ENCODE assay signal across 8 mouse cellular contexts in genomic region chr5:138755453-138756301, GRCm38 (mm10). TPM values are rescaled to one million over a fixed set of nuclear protein-coding genes. Genes with fewer than 3 reads are reported as not detected.
DNase-seq lines count a peak whose midpoint lies in the region; ATAC-seq and TF ChIP-seq lines count a peak whose summit lies in the region.

No protein-coding gene starts in this region.

- ATAC-seq in liver, embryonic 14.5 days (ENCODE audit: insufficient read depth) = 0 out of 2 replicates have a peak, but pooled peaks have one; percentile 19
- peak; percentile 8 for ATAC-seq in neural tube, embryonic 15.5 days (ENCODE audit: low FRiP score)

- H3K27me3 ChIP-seq in liver, embryonic 14.5 days (ENCODE audit: control insufficient read depth, insufficient read depth, low read length) = peaks cover 30% of the 10 kb centered on the region
- H3K27me3 ChIP-seq in neural tube, embryonic 15.5 days (replicated peaks) = no peaks in the 10 kb centered on the region

- TF ChIP-seq CTCF in cortical plate, adult 2 months (IDR thresholded peaks at IDR 0.05; ENCODE audit: extremely low read depth, insufficient read depth, low read length) = no peak
- no peak for TF ChIP-seq CTCF in liver, embryonic 14.5 days (IDR thresholded peaks at IDR 0.05; ENCODE audit: low read depth)

- TF ChIP-seq EP300 in liver, embryonic 14.5 days (IDR thresholded peaks at IDR 0.05; ENCODE audit: low read depth) = no peak

- H3K36me3 ChIP-seq in liver, embryonic 14.5 days (replicated peaks; ENCODE audit: control insufficient read depth, insufficient read depth, low read depth) = no peaks in the 10 kb centered on the region
- peaks cover 19% of the 10 kb centered on the region for H3K36me3 ChIP-seq in neural tube, embryonic 15.5 days

- peak; percentile 25 to 55 for DNase-seq in left cerebral cortex, adult 18-20 months (ENCODE audit: low spot score in 2 of 2)
- DNase-seq in left cerebral cortex, adult 11 months (ENCODE audit: low spot score) = no peak
- peak; percentile 53 for DNase-seq in gastrocnemius, postnatal 25 days
- peak; percentile 56 for DNase-seq in kidney, adult 11 months
- no peak for DNase-seq in liver, embryonic 14.5 days (ENCODE audit: low read depth in 3 of 3, low spot score in 3 of 3)
- DNase-seq in thymus, postnatal 14 days = no peak

- H3K27ac ChIP-seq in cortical plate, adult 2 months (ENCODE audit: insufficient read depth, low read length) = peak overlapping the region; percentile 18; the same call in 1 of the 2 replicates
- H3K27ac ChIP-seq in liver, embryonic 14.5 days = no peak overlapping the region
- H3K27ac ChIP-seq in neural tube, embryonic 15.5 days (replicated peaks) = peak overlapping the region; percentile 98

- H3K9ac ChIP-seq in liver, embryonic 14.5 days (replicated peaks) = no peak overlapping the region; the same call in 1 of the 2 replicates
- H3K9ac ChIP-seq in neural tube, embryonic 15.5 days (replicated peaks) = peak overlapping the region; percentile 92

- 0 out of 2 replicates have a peak, but pooled peaks cover 1% of the 10 kb centered on the region for H3K4me1 ChIP-seq in cortical plate, adult 2 months (ENCODE audit: control insufficient read depth, insufficient read depth, low read length)
- H3K4me1 ChIP-seq in liver, embryonic 14.5 days (replicated peaks; ENCODE audit: control insufficient read depth in 2 of 2, insufficient read depth in 2 of 2, low read length in 1 of 2) = peaks cover 0 to 7% of the 10 kb centered on the region in 2 experiments; a peak in 1 of 4 replicates
- H3K4me1 ChIP-seq in neural tube, embryonic 15.5 days = peaks cover 74% of the 10 kb centered on the region

- no peak for TF ChIP-seq POLR2A in cortical plate, adult 2 months (IDR thresholded peaks at IDR 0.05; ENCODE audit: extremely low read depth, insufficient read depth, low read length)

- H3K4me3 ChIP-seq in cortical plate, adult 2 months (ENCODE audit: insufficient read depth, low read length) = peak overlapping the region; percentile 82
- peak overlapping the region; percentile 49 to 52 for H3K4me3 ChIP-seq in liver, embryonic 14.5 days (ENCODE audit: insufficient read depth in 1 of 2, low read depth in 2 of 2, low read length in 2 of 2)
- peak overlapping the region; percentile 88 for H3K4me3 ChIP-seq in neural tube, embryonic 15.5 days (replicated peaks)

- H3K9me3 ChIP-seq in liver, embryonic 14.5 days (ENCODE audit: control insufficient read depth, low read length) = no peaks in the 10 kb centered on the region
- no peaks in the 10 kb centered on the region for H3K9me3 ChIP-seq in neural tube, embryonic 15.5 days (replicated peaks)

- WGBS in liver, embryonic 14.5 days (ENCODE audit: insufficient replicate concordance) = 1% methylated on average over 61 of the region's 61 CpGs
- WGBS in neural tube, embryonic 15.5 days = under 1% methylated on average over 61 of the region's 61 CpGs

- H3K4me2 ChIP-seq in liver, embryonic 14.5 days (ENCODE audit: low read depth) = peak overlapping the region; percentile 50
- peak overlapping the region; percentile 91 for H3K4me2 ChIP-seq in neural tube, embryonic 15.5 days

RNA-seq across cellular contexts. Expression of gene Fam20c, which starts 1.4 kb away (rescaled TPM):
- total RNA-seq in left cerebral cortex, adult 18-20 months (2021) = 10 to 100 TPM; 39.3 to 41.0 TPM
- 26.0 and 28.5 TPM in 2 replicates for polyA plus RNA-seq in cortical plate, adult 2 months (2012; rRNA removed)
- total RNA-seq in gastrocnemius, postnatal 25 days (2021) = 10 to 100 TPM; 14.2 to 19.2 TPM
- polyA plus RNA-seq in liver, embryonic 14.5 days (2012; rRNA removed) = 5.4 and 6.5 TPM in 2 replicates
- 6.8 and 7.2 TPM in 2 replicates for polyA plus RNA-seq in liver, embryonic 14.5 days (2014; fragmentation: Nextera tagmentation; extraction: Ambion mirVana)
- polyA plus RNA-seq in neural tube, embryonic 15.5 days (2015; fragmentation: Nextera tagmentation; extraction: Ambion mirVana) = 43.6 and 57.9 TPM in 2 replicates

Comparison
In these comparisons a context has a peak if more than half of its experiments do, and no peak if none do; other contexts are left out.
1. DNase-seq: peak in left cerebral cortex, adult 18-20 months (2 of 2), gastrocnemius, postnatal 25 days (single experiment) and kidney, adult 11 months (single experiment); none in left cerebral cortex, adult 11 months (single experiment), liver, embryonic 14.5 days (0 of 3) and thymus, postnatal 14 days (single experiment).
2. Peak in every context shown above with its lines, with median percentiles within 50 percentile points of each other: H3K4me3 ChIP-seq.